Mouse (Mus musculus): ENCODE results near the gene Vamp8. TPM values are rescaled to one million over a fixed set of nuclear protein-coding genes. Genes with fewer than 3 reads are reported as not detected.
A peak's percentile ranks its signal among the peaks of the same experiment; 100 is the strongest.

Vamp8 gene
- polyA plus RNA-seq, 1 experiment: 108 TPM

DNA sequence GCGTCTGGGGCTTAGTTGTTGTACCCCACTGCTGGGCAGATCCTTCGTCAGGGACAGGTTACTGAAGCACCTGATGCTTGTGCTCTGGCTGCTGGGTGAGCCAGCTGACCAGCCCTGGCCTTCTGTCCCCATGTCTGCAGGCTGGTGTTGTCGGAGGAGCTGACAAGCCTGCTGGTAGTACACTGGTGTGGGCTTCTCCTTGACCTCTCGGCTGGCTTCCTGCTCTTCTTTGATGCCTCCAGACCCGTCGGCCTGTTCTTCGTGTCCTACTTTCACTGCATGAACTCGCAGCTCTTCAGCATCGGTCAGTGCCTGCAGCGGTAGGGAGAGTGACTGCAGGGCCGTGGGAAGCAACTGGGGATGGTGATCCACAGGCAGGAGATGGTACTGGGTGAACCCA, 35.1 kb upstream of the Vamp8 start:
- TF ChIP-seq CTCF (IDR thresholded peaks at IDR 0.05; ENCODE audit: borderline replicate concordance, insufficient read depth, low read length): no peak
- Histone ChIP-seq H3K4me3 (ENCODE audit: insufficient read depth, low read length) (no peak overlapping the region), H3K4me1 (ENCODE audit: control insufficient read depth, insufficient read depth, low read length) (no peaks in the 10 kb centered on the region), H3K27ac (ENCODE audit: insufficient read depth, low read length) (no peak overlapping the region)

DNA sequence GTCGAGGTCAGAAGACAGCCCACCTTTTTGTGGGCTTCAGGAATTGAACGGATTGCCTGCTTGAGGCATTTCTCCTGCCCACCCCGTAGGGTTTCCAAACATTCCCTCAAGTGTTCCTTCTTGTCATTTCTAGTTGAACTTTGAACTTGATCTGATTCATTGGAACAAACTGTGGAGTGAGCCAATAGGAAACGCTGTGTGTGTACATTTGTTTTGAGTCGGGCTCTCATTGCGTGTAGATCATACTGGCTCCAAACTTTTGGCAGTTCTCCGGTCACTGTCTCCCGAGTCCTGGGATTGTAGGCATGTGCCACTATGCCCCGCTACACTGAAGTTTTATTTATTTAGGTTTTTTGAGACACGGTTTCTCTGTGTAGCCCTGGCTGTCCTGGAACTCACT, 30.4 kb upstream of the Vamp8 start:
- H3K27ac ChIP-seq (ENCODE audit: insufficient read depth, low read length): no peak overlapping the region
- TF ChIP-seq CTCF (IDR thresholded peaks at IDR 0.05; ENCODE audit: borderline replicate concordance, insufficient read depth, low read length) (no peak), POLR2A (IDR thresholded peaks at IDR 0.05; ENCODE audit: low read depth, low read length) (no peak)
- no peaks in the 10 kb centered on the region for H3K4me1 ChIP-seq (ENCODE audit: control insufficient read depth, insufficient read depth, low read length)
- no peak overlapping the region for H3K4me3 ChIP-seq (ENCODE audit: insufficient read depth, low read length)

DNA sequence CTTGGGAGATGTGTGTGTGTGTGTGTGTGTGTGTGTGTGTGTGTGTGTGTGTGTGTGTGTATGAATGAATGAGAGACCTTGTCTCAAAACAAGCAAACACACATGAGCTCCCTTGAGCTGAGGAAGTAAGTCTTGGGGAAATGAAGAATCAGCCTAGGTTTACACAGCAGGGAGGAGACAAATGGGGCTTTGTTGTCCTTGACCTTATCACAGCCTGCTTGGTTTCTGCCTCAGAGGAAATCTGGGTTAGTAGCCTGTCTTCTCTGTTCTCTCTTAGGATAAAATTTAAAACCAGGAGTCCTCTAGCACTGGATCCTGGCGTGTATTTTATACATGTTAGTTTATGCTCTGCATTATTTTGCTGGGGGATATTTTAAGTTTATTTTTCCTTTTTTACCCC, 29.3 kb upstream of the Vamp8 start:
- Histone ChIP-seq H3K4me1 (ENCODE audit: control insufficient read depth, insufficient read depth, low read length) (peaks cover 2% of the 10 kb centered on the region; the same call in 1 of the 2 replicates), H3K27ac (ENCODE audit: insufficient read depth, low read length) (no peak overlapping the region), H3K4me3 (ENCODE audit: insufficient read depth, low read length) (no peak overlapping the region)
- TF ChIP-seq POLR2A (IDR thresholded peaks at IDR 0.05; ENCODE audit: low read depth, low read length): no peak
- no peak for TF ChIP-seq CTCF (IDR thresholded peaks at IDR 0.05; ENCODE audit: borderline replicate concordance, insufficient read depth, low read length)

DNA sequence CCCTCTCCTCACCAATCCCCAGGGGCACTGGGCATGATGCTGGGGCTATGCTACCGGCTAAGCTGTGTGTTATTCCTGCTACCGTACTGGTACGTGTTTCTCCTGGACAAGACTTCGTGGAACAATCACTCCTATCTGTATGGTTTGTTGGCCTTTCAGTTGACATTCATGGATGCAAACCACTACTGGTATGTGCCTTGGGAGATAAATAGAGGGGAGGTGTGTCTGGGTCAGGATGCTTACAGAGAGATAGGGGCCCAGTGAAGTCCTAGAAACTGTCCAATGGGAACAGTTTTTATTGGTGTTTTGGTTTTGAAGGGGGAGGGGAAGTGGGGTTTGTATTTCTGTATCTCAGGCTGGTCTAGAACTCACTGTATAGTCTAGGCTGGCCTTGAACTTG, 27.8 kb upstream of the Vamp8 start:
- TF ChIP-seq POLR2A (IDR thresholded peaks at IDR 0.05; ENCODE audit: low read depth, low read length): no peak
- no peak for TF ChIP-seq CTCF (IDR thresholded peaks at IDR 0.05; ENCODE audit: borderline replicate concordance, insufficient read depth, low read length)
- H3K4me3 ChIP-seq (ENCODE audit: insufficient read depth, low read length): no peak overlapping the region
- H3K4me1 ChIP-seq (ENCODE audit: control insufficient read depth, insufficient read depth, low read length): peaks cover 2% of the 10 kb centered on the region; the same call in 1 of the 2 replicates
- H3K27ac ChIP-seq (ENCODE audit: insufficient read depth, low read length): no peak overlapping the region

DNA sequence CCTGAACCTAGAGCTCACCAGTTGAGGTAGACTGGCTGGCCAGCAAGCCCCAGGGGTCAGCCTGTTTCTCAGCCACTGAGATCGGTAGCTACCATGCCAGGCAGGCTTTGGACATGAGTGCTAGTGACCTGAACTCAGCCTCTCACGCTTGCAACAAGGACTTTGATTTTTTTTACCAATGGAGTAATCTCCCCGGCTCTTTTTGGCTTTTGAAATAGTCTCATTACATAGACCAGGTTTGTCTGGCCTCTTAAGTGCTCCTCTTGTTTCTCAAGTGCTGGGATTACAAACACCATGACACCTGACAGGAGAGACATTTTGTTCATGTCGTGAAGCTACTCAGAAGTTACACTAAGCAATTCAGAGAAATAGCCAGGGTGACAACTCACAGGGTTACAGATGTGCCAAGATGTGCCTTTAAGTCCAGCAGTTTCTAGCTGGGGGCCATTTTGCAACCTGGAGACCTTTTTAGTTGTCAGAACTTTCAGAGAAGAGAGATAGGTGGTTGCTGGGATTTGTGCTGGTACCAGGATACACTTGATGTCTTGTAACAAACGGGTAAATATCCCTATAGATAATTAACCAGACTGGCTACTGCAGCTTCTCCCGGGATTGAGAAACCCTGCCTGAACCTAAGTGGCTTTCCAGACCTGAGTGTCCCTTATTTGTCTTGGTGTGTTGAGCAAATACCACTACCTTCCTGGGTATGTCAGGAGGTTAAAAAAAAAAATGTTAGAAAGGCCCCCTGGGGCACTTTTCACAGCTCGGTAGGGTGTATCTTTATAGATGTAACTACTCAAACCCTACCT, 25.7 kb upstream of the Vamp8 start:
- Histone ChIP-seq H3K27ac (ENCODE audit: insufficient read depth, low read length) (no peak overlapping the region), H3K4me1 (ENCODE audit: control insufficient read depth, insufficient read depth, low read length) (peaks cover 2% of the 10 kb centered on the region; the same call in 1 of the 2 replicates), H3K4me3 (ENCODE audit: insufficient read depth, low read length) (no peak overlapping the region)
- TF ChIP-seq POLR2A (IDR thresholded peaks at IDR 0.05; ENCODE audit: low read depth, low read length) (no peak), CTCF (IDR thresholded peaks at IDR 0.05; ENCODE audit: borderline replicate concordance, insufficient read depth, low read length) (no peak)

DNA sequence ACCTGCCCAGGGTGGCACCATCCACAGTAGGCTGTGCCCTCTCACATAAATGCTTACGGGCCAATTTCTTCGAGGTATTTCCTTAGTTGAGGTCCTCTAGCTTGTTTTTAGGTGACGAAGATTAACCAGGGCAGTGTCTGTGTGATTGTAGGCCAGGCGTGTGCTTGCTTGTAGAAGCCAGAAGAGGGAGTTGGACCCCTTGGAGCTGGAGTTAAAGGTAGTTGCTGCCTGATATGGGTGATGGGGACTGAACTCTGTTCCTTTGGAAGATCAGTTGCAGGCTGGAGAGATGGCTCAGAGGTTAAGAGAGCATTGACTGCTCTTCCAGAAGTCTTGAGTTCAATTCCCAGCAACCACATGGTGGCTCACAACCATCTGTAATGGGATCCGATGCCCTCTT, 24.7 kb upstream of the Vamp8 start:
- H3K4me1 ChIP-seq (ENCODE audit: control insufficient read depth, insufficient read depth, low read length): peaks cover 2% of the 10 kb centered on the region; the same call in 1 of the 2 replicates
- peak overlapping the region; percentile 98 for H3K4me3 ChIP-seq (ENCODE audit: insufficient read depth, low read length)
- no peak overlapping the region for H3K27ac ChIP-seq (ENCODE audit: insufficient read depth, low read length)
- no peak for TF ChIP-seq CTCF (IDR thresholded peaks at IDR 0.05; ENCODE audit: borderline replicate concordance, insufficient read depth, low read length)
- no peak for TF ChIP-seq POLR2A (IDR thresholded peaks at IDR 0.05; ENCODE audit: low read depth, low read length)

DNA sequence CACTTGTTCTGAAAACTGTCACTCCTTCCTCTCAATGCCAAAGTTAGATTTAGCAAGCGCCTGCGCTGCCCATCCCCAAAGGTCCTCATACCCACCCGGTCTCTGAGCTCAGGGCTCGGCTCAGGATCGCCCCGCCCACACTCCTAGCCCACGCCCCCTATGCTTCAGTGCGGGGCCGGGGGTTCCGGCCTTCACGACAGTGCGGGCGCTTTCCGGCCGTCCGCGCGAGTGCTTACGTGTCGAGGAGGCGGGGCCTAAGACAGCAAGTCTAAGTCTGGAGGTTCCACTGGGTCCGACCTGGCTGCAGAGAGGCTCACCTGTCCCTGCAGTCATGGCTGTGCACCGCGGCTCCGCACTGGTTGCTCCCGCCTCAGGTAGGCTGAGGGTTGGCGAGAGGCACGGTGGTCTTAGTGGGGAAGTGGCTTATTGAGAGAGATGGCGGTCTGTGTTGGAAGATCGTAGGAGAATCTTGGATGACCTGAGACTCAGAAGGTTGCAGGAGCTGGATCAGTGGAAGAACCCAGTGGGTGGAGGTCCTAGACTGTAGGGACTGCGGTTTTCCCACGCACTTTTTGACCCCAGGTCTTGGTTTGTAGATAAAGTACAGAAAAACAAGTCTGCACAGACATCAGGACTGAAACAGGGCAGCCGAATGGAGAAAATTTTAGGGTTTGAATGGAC, 23.7 kb upstream of the Vamp8 start, which contains the start of gene Ggcx:
Gene Ggcx, plus strand, starts transcription at position 233 of the 681 bp plus-strand sequence.
- Histone ChIP-seq H3K4me3 (ENCODE audit: insufficient read depth, low read length) (peak within 1 kb of the TSS; percentile 98), H3K27ac (ENCODE audit: insufficient read depth, low read length) (no peak within 1 kb of the TSS), H3K4me1 (ENCODE audit: control insufficient read depth, insufficient read depth, low read length) (peaks cover 2% of the 10 kb centered on the region; the same call in 1 of the 2 replicates)
- TF ChIP-seq CTCF (IDR thresholded peaks at IDR 0.05; ENCODE audit: borderline replicate concordance, insufficient read depth, low read length) (no peak), POLR2A (IDR thresholded peaks at IDR 0.05; ENCODE audit: low read depth, low read length) (peak; percentile 93)

DNA sequence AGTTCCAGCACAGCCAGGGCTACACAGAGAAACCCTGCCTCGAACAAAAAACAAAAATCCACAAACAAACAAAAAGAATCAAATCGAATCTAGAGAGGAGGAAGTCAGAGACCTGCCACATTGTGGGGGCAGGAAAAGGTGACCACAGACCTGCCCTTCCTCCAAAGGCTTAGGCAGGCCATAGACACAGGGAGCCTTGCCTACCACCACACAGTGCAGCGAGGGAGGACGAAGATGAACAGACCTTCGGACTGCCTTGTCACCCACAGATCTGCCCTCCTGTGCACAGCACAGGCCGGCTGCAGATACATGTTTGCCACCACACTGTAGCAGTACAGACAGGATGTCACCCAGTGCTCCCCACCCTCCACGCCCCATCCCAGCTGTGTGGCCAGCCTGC, 20.0 kb upstream of the Vamp8 start:
- Histone ChIP-seq H3K4me3 (ENCODE audit: insufficient read depth, low read length) (no peak overlapping the region), H3K27ac (ENCODE audit: insufficient read depth, low read length) (no peak overlapping the region), H3K4me1 (ENCODE audit: control insufficient read depth, insufficient read depth, low read length) (no peaks in the 10 kb centered on the region)
- no peak for TF ChIP-seq POLR2A (IDR thresholded peaks at IDR 0.05; ENCODE audit: low read depth, low read length)

DNA sequence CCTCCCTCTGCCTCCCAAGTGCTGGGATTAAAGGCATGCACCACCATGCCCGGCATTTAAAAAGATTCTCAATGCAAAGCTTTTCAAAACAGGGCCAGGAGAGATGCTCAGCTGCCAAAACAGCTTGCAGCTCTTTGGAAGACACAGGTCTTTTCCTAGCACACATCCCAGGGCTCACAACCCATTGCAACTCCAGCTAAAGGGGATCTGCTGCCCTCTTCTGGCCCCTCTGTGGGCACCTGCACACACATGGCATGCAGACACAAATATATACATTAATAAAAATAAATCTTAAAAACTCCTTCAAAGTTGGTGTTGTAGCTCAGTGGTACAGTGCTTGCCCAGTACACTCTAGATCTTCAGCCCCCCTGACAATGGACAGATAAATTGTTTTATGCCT, 19.5 kb upstream of the Vamp8 start:
- H3K4me1 ChIP-seq (ENCODE audit: control insufficient read depth, insufficient read depth, low read length): no peaks in the 10 kb centered on the region
- H3K4me3 ChIP-seq (ENCODE audit: insufficient read depth, low read length): no peak overlapping the region
- H3K27ac ChIP-seq (ENCODE audit: insufficient read depth, low read length): no peak overlapping the region
- no peak for TF ChIP-seq POLR2A (IDR thresholded peaks at IDR 0.05; ENCODE audit: low read depth, low read length)
- no peak for TF ChIP-seq CTCF (IDR thresholded peaks at IDR 0.05; ENCODE audit: borderline replicate concordance, insufficient read depth, low read length)

DNA sequence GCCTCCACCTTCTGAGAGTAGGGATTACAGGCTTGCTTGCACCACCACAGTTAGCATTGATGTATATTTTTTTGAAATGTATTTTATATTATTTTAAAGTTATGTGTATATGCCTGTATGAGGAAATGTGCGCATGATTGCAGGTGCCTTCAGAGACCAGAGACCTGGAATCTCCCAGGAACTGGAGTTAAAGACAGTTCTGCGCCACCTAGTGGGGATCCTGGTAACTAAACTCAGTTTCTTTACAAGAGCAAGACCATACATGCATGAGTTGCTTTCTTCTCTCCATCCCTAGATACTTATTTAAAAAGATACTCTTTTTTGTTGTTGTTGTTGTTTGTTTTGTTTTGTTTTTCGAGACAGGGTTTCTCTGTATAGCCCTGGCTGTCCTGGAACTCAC, 19.1 kb upstream of the Vamp8 start:
- Histone ChIP-seq H3K27ac (ENCODE audit: insufficient read depth, low read length) (no peak overlapping the region), H3K4me3 (ENCODE audit: insufficient read depth, low read length) (no peak overlapping the region), H3K4me1 (ENCODE audit: control insufficient read depth, insufficient read depth, low read length) (no peaks in the 10 kb centered on the region)
- TF ChIP-seq CTCF (IDR thresholded peaks at IDR 0.05; ENCODE audit: borderline replicate concordance, insufficient read depth, low read length) (no peak), POLR2A (IDR thresholded peaks at IDR 0.05; ENCODE audit: low read depth, low read length) (no peak)
